Mouse (Mus musculus) megakaryocyte, adult 5-6 weeks (primary cell): ENCODE measurements around the gene Ly6g6c. TPM values are rescaled to one million over a fixed set of nuclear protein-coding genes. Genes with fewer than 3 reads are reported as not detected.

Experiments used
- ATAC-seq: 2 replicates; pipeline ENCODE4 v1.8.0; 2016; ENCODE audit warnings: mild to moderate bottlenecking, inconsistent platforms; ENCODE audit not compliant: poor library complexity, severe bottlenecking
- total RNA-seq, 2 experiments: library from RNA; stranded (forward) in 1 of 2; stranded (reverse) in 1 of 2; fragments of 153-499, 151-499 nt in 1 of 2; fragments of 221-1000, 200-1000 nt in 1 of 2; gene quantifications; 2 replicates each; pipeline versions ENCODE4 v1.2.3 to v1.2.4; 2015 to 2017

The Ly6g6c gene
- total RNA-seq, 2 experiments from 2014 or later = not detected

GRCm38 (mm10) chr17:35104079-35104478 is 38.9 kb downstream of the Ly6g6c start:
- ATAC-seq = no peak

GRCm38 (mm10) chr17:35104754-35105153 is 39.6 kb downstream of the Ly6g6c start:
- 0 out of 2 replicates have a peak, but pooled peaks have one; percentile 24 for ATAC-seq

DNA sequence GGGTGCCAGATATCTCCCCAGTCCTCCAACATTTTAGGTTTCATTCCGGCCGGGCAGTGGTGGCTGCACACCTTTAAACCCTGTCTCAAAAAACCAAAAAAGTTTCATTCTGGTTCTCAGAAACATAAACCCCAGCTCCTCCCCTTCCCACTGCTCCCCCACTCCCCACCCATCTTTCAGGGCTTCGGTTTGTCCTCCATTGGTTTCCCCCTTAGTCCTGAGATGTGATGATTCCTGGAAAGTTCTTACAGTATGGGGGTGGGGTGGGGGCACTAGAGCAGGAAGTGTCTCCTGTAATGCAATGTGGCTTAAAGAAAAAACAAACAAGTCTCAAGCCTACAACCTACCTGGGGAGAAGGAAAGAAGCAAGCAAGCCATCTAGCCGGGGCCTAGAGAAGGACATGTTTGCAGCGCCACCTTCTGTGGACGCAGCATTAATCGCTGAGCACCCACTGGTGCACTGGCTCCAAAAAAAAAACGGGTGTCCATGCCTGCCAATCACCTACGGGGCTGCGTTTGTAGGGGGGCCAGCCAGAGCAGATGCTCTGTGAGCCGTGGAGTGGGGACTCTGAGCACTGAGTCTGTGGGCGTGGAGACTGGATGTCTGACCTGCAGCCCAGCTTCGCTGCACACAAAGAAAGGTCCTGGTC is 40.7 kb downstream of the Ly6g6c start:
- ATAC-seq = peak; percentile 49; the same call in 1 of the 2 replicates

DNA sequence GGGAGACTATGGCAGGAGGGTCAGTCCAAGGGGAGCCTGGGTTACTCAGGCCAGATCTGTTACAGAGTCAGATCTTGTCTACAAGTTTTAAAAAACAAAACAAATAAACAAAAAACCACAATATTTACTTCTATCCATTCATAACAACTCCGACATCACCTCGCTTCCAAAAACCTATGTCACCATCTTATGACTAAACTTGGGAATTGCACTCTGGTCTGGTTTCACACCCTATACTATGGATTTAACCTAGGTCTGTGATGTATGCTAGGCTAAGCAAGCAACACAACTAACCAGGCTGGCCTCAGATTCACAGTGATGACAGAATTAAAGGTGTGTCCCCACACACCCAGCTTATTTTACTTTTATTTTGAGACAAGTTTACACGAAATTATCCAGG is 41.3 kb downstream of the Ly6g6c start:
- no peak for ATAC-seq

DNA sequence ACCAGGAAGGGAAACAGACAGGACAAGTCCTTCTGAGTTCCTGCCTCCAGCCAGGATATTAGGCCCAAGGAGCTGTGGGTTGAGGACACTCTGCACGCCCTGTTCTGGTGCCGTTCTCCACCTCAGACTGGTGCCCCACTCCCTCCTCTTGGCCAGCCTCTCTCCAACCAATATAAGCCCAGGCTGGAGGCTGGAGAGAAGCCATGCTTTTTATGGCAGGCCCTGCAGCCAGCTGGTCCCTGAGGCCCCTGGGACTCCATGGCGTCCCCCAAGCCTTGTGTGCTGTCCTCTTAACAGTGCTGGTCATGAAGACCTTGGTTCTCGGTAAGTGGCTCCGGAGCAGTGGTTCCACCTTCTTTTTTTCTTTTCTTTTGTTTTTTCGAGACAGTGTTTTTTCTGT is 42.9 kb downstream of the Ly6g6c start, which contains the start of gene Ly6g5c:
Ly6g5c (plus strand) TSS at position 183 of the 400 bp plus-strand sequence.
- no peak for ATAC-seq

DNA sequence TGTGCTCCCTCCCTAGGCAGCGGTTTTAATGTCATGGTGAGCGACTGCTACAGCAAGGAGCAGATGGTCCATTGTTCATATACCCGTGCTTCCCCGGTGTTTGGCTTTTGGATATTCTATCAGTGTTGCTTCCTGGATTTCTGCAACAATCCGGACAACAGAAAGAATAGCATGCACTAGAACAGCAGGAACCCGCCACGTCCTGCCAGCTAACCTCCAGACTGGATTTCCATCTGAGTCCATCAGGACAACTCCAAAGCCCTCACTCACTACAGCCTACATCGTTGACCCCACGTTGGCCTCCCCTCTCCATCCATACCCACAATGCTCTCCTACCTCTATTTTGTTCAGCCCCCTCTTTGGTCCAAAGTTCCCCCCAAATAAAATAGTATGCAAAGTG is 46.6 kb downstream of the Ly6g6c start:
- ATAC-seq = no peak

DNA sequence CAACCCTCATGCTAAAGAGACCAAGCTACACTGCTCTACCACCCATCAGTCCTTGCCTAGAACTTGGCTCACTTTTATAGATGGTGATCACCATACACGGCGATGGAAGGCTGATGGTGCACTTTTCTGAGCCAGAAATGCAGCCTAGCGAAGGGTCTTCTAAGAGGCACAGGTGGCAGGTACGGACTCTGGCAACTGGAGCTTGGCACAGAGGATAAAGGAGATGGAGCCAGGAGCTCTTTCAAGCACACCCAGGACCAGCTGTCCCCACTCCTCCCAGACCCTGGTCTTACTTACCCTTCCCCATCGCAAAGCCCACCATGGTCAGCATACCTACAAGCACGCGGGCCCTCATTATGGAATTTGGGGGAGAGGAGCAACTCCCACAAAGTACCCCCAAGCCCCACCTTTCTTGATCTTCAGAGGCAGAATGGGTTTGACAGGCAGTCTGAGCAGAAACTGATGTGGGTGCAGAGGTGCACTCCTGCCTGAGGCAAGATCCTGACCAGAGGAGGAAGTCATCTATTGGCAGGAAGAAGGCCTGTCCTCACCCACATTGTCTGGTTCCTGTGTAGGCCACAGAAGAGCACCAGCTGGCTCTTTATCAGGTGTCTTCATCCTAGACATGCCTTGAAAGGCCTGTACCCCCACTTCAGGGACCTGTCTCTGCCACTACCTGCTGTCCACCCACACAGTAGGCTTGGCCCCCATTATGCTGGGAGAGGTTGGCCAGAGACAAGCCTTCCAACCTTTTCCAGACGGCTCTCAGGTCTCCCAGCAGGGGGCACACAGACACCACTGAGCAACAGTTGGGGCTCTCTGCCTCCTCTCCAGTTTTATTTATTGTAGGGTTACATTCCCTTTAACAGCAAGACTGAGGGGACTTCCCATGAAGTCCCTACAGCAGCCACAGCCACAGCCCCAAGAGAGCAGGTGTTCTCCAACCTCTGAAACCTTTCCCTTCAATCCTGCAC is 50.1 kb downstream of the Ly6g6c start, which contains the start of gene Ly6g5b:
Ly6g5b (minus strand) TSS at position 383 of the 974 bp plus-strand sequence.
- peak; percentile 90 for ATAC-seq

Other genes starting within 250 kb of the Ly6g6c start
Only the 30 nearest of the 45 such genes appear.
- gene Neu1, start 134.1 kb upstream of the Ly6g6c start, total RNA-seq (2015) = 18.1 and 22.9 TPM in 2 replicates
- 23.4 and 23.7 TPM in 2 replicates for gene Neu1, start 134.1 kb upstream of the Ly6g6c start, total RNA-seq (2017)
- gene Hspa1b, start 106.2 kb upstream of the Ly6g6c start, total RNA-seq (2015) = 14.9 and 22.6 TPM in 2 replicates
- 23.0 and 30.6 TPM in 2 replicates for gene Hspa1b, start 106.2 kb upstream of the Ly6g6c start, total RNA-seq (2017)
- gene Gm20481, start 95.5 kb upstream of the Ly6g6c start, total RNA-seq (2015) = not detected in 2 replicates
- not detected in 2 replicates for gene Gm20481, start 95.5 kb upstream of the Ly6g6c start, total RNA-seq (2017)
- gene Hspa1a, start 93.2 kb upstream of the Ly6g6c start, total RNA-seq (2015) = 10.8 and 12.4 TPM in 2 replicates
- gene Hspa1a, start 93.2 kb upstream of the Ly6g6c start, total RNA-seq (2017) = 29.2 and 32.0 TPM in 2 replicates
- gene Hspa1l, start 92.7 kb upstream of the Ly6g6c start, total RNA-seq (2015) = not detected in 2 replicates
- gene Hspa1l, start 92.7 kb upstream of the Ly6g6c start, total RNA-seq (2017) = 0.22 TPM in 1 of 2 replicates, not detected in the other
- 85.8 and 141 TPM in 2 replicates for gene Lsm2, start 83.5 kb upstream of the Ly6g6c start, total RNA-seq (2015)
- gene Lsm2, start 83.5 kb upstream of the Ly6g6c start, total RNA-seq (2017) = 13.2 and 31.2 TPM in 2 replicates
- 42.2 and 61.8 TPM in 2 replicates for gene Vars, start 64.4 kb upstream of the Ly6g6c start, total RNA-seq (2015)
- gene Vars, start 64.4 kb upstream of the Ly6g6c start, total RNA-seq (2017) = 110 and 165 TPM in 2 replicates
- 0.07 TPM in 1 of 2 replicates, not detected in the other for gene Vwa7, start 48.8 kb upstream of the Ly6g6c start, total RNA-seq (2015)
- gene Vwa7, start 48.8 kb upstream of the Ly6g6c start, total RNA-seq (2017) = 0.11 TPM in 1 of 2 replicates, not detected in the other
- 1.4 and 1.5 TPM in 2 replicates for gene Sapcd1, start 37.4 kb upstream of the Ly6g6c start, total RNA-seq (2015)
- 0.22 TPM in 1 of 2 replicates, not detected in the other for gene Sapcd1, start 37.4 kb upstream of the Ly6g6c start, total RNA-seq (2017)
- gene Msh5, start 18.6 kb upstream of the Ly6g6c start, total RNA-seq (2015) = 7.4 and 7.5 TPM in 2 replicates
- 3.6 and 6.3 TPM in 2 replicates for gene Msh5, start 18.6 kb upstream of the Ly6g6c start, total RNA-seq (2017)
- 415 and 463 TPM in 2 replicates for gene Clic1, start 15.4 kb upstream of the Ly6g6c start, total RNA-seq (2015)
- 386 and 405 TPM in 2 replicates for gene Clic1, start 15.4 kb upstream of the Ly6g6c start, total RNA-seq (2017)
- gene Ddah2, start 6.4 kb upstream of the Ly6g6c start, total RNA-seq (2015) = 2.2 and 3.1 TPM in 2 replicates
- 1.2 and 2.7 TPM in 2 replicates for gene Ddah2, start 6.4 kb upstream of the Ly6g6c start, total RNA-seq (2017)
- gene Mpig6b, start 796 bp downstream of the Ly6g6c start, total RNA-seq (2015) = not detected in 2 replicates
- gene Mpig6b, start 796 bp downstream of the Ly6g6c start, total RNA-seq (2017) = not detected in 2 replicates
- not detected in 2 replicates for gene Ly6g6e, start 11.5 kb downstream of the Ly6g6c start, total RNA-seq (2015)
- gene Ly6g6e, start 11.5 kb downstream of the Ly6g6c start, total RNA-seq (2017) = not detected in 2 replicates
- gene Ly6g6d, start 12.7 kb downstream of the Ly6g6c start, total RNA-seq (2015) = not detected in 2 replicates
- gene Ly6g6d, start 12.7 kb downstream of the Ly6g6c start, total RNA-seq (2017) = not detected in 2 replicates
- gene Ly6g6f, start 20.2 kb downstream of the Ly6g6c start, total RNA-seq (2015) = not detected in 2 replicates
- not detected in 2 replicates for gene Ly6g6f, start 20.2 kb downstream of the Ly6g6c start, total RNA-seq (2017)
- 17.6 and 21.3 TPM in 2 replicates for gene Abhd16a, start 23.9 kb downstream of the Ly6g6c start, total RNA-seq (2015)
- 18.0 and 20.4 TPM in 2 replicates for gene Abhd16a, start 23.9 kb downstream of the Ly6g6c start, total RNA-seq (2017)
- gene Ly6g5c, start 42.9 kb downstream of the Ly6g6c start, total RNA-seq (2015) = not detected in 2 replicates
- not detected in 2 replicates for gene Ly6g5c, start 42.9 kb downstream of the Ly6g6c start, total RNA-seq (2017)
- gene Ly6g5b, start 50.0 kb downstream of the Ly6g6c start, total RNA-seq (2015) = 6.1 and 8.2 TPM in 2 replicates
- gene Ly6g5b, start 50.0 kb downstream of the Ly6g6c start, total RNA-seq (2017) = 1.4 and 1.8 TPM in 2 replicates
- gene Gpank1, start 56.1 kb downstream of the Ly6g6c start, total RNA-seq (2015) = 22.6 and 24.6 TPM in 2 replicates
- gene Gpank1, start 56.1 kb downstream of the Ly6g6c start, total RNA-seq (2017) = 48.5 and 50.0 TPM in 2 replicates
- 404 and 428 TPM in 2 replicates for gene Csnk2b, start 56.7 kb downstream of the Ly6g6c start, total RNA-seq (2015)
- gene Csnk2b, start 56.7 kb downstream of the Ly6g6c start, total RNA-seq (2017) = 323 and 362 TPM in 2 replicates
- gene D17H6S53E, start 61.0 kb downstream of the Ly6g6c start, total RNA-seq (2015) = 4.5 and 4.7 TPM in 2 replicates
- 13.0 and 26.1 TPM in 2 replicates for gene D17H6S53E, start 61.0 kb downstream of the Ly6g6c start, total RNA-seq (2017)
- gene Apom, start 66.7 kb downstream of the Ly6g6c start, total RNA-seq (2015) = 0.38 TPM in 1 of 2 replicates, not detected in the other
- gene Apom, start 66.7 kb downstream of the Ly6g6c start, total RNA-seq (2017) = 0.26 TPM in 1 of 2 replicates, not detected in the other
- gene Bag6, start 69.8 kb downstream of the Ly6g6c start, total RNA-seq (2015) = 87.9 and 91.7 TPM in 2 replicates
- 72.4 and 90.5 TPM in 2 replicates for gene Bag6, start 69.8 kb downstream of the Ly6g6c start, total RNA-seq (2017)
- 144 and 172 TPM in 2 replicates for gene Prrc2a, start 99.5 kb downstream of the Ly6g6c start, total RNA-seq (2015)
- 35.8 and 60.6 TPM in 2 replicates for gene Prrc2a, start 99.5 kb downstream of the Ly6g6c start, total RNA-seq (2017)
- gene Aif1, start 110.7 kb downstream of the Ly6g6c start, total RNA-seq (2015) = 78.7 and 81.4 TPM in 2 replicates
- gene Aif1, start 110.7 kb downstream of the Ly6g6c start, total RNA-seq (2017) = 103 and 120 TPM in 2 replicates
- 425 and 434 TPM in 2 replicates for gene Lst1, start 123.1 kb downstream of the Ly6g6c start, total RNA-seq (2015)
- 495 and 596 TPM in 2 replicates for gene Lst1, start 123.1 kb downstream of the Ly6g6c start, total RNA-seq (2017)
- 11.7 and 13.3 TPM in 2 replicates for gene Ltb, start 129.1 kb downstream of the Ly6g6c start, total RNA-seq (2015)
- gene Ltb, start 129.1 kb downstream of the Ly6g6c start, total RNA-seq (2017) = 7.3 and 11.2 TPM in 2 replicates
- 33.1 and 34.6 TPM in 2 replicates for gene Tnf, start 136.6 kb downstream of the Ly6g6c start, total RNA-seq (2015)
- 28.2 and 30.0 TPM in 2 replicates for gene Tnf, start 136.6 kb downstream of the Ly6g6c start, total RNA-seq (2017)
- 0.11 TPM in 1 of 2 replicates, not detected in the other for gene Lta, start 140.0 kb downstream of the Ly6g6c start, total RNA-seq (2015)
- gene Lta, start 140.0 kb downstream of the Ly6g6c start, total RNA-seq (2017) = 0.24 TPM in 1 of 2 replicates, not detected in the other